Mouse (Mus musculus) stomach, postnatal 0 days (tissue): ENCODE measurements at regions not wholly inside any gene's neighbourhood (a gene's known extent, or its start where the extent isn't known, plus 50 kb on each side); places are given as distances from the start of the nearest gene placed in this dataset.

Experiments
- CTCF ChIP-seq: IDR thresholded peaks from 2 replicates; pipeline ENCODE4 v1.5.1; 2016; ENCODE audit warnings: antibody characterized with exemption, low read depth, mild to moderate bottlenecking, moderate library complexity
- EP300 ChIP-seq: optimal IDR thresholded peaks from 2 replicates; pipeline ENCODE3; 2016; ENCODE audit warnings: antibody characterized with exemption

GRCm38 (mm10) chr1:59403831-59404547 is 78.2 kb upstream of the Fzd7 start:
- TF ChIP-seq CTCF (no peak), EP300 (no peak)
